Mouse (Mus musculus): ENCODE measurements at regions not wholly inside any gene's neighbourhood (a gene's known extent, or its start where the extent isn't known, plus 50 kb on each side); places are given as distances from the start of the nearest gene placed in this dataset.

DNA sequence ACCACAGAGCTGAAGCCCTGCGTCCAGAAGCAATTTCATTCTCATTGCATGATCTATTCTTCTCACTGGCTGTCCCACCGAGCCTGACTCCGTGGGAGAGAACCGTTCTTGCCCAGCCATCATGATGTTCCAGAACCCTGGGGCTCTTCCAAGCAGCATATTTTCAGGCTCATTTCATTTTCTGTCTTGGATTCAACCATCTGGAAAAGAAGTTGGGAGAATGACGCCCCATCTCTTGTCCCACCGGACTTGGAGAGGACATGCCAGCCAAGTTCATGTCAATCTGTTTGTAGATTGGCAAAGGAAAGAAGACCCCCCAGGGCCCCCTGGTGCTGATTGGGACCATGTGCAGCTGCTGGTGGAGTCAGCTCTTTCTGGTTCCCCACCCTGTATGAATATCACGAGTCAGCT, 1400.5 kb upstream of the Lrrc6 start:
- peak; percentile 12 for DNase-seq (ENCODE audit: low spot score)

DNA sequence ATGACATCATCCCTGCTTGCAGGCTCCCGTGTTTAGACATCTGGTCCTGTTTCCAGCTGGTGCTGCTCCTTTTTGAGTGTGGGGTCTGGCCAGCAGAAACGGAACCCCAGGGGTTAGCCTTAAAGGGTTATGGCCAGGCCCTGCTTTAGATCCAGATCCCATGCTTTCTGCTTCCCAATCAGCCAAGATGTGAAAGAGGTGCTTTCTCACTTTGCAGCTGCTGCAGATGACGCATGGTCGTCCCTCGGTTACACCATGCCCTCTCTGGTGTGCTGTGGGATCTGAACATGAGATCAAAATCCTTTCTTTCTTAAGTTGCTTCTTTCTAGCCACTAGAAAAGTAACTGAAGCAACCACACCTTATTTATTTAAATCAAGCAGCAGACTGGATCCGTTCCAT, 1399.1 kb upstream of the Lrrc6 start:
- no peak for DNase-seq (ENCODE audit: low spot score)

GRCm38 (mm10) chr15:67898959-67899403, 1398.3 kb upstream of the Lrrc6 start:
- DNase-seq (ENCODE audit: low spot score) = peak; percentile 62

GRCm38 (mm10) chr15:67892066-67892465, 1391.4 kb upstream of the Lrrc6 start:
- DNase-seq (ENCODE audit: low spot score) = no peak

DNA sequence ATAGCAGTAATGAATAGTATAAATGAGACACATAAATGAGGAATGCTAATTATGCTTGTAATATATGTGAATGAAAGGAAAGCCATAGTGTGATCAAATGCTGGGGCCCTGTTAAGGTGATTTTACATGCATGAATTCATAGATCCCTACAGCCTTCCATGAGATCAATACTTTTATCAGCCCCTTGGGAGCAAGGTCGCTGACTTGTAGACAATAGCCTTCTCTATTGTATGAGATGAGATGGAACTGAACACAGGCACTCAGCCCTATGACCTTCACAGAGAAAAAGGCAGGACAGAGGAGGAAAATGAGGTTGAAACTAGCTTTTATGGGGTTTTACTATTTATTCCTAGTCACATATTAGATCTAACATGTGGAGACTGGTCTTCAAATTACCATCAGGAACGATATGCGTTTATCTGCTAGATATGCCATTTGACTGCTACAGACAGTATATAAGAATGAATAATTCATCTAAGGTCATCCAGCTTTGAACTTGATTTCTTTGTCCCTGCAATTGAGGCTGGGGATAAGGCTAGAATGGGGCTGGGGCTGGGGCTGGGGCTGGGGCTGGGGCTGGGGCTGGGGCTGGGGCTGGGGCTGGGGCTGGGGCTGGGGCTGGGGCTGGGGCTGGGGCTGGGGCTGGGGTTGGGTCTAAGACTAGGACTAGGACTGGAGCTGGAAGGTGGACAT, 1390.0 kb upstream of the Lrrc6 start:
- no peak for DNase-seq (ENCODE audit: low spot score)

- no peak for DNase-seq (ENCODE audit: low spot score)
These were observed 1387.8 kb upstream of the Lrrc6 start for GRCm38 (mm10) chr15:67888548-67888947.

DNA sequence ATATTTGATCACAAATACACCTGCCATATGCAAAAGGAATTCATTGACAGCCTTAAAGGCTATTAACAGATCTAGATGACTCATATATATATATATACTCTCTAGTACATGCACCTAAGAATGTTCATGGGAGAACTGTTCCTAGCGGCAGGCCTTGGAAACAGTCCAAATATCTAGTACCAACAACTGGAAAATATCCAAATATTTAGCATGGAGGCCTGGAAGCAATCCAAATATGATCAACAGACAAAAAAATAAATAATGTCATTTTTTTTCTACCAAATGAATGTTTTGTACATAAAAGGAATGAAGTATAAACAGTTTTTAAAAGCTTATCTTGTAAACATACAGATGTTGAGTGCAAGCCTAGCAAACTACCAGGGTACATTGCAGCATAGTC, 1354.6 kb upstream of the Lrrc6 start:
- no peak for DNase-seq (ENCODE audit: low spot score)

GRCm38 (mm10) chr15:67850118-67850517, 1349.4 kb upstream of the Lrrc6 start:
- no peak for DNase-seq (ENCODE audit: low spot score)

GRCm38 (mm10) chr15:67845707-67846106, 1345.0 kb upstream of the Lrrc6 start:
- DNase-seq (ENCODE audit: low spot score) = no peak

- no peak for DNase-seq (ENCODE audit: low spot score)
These were observed 1340.0 kb upstream of the Lrrc6 start for GRCm38 (mm10) chr15:67840671-67841070.

DNA sequence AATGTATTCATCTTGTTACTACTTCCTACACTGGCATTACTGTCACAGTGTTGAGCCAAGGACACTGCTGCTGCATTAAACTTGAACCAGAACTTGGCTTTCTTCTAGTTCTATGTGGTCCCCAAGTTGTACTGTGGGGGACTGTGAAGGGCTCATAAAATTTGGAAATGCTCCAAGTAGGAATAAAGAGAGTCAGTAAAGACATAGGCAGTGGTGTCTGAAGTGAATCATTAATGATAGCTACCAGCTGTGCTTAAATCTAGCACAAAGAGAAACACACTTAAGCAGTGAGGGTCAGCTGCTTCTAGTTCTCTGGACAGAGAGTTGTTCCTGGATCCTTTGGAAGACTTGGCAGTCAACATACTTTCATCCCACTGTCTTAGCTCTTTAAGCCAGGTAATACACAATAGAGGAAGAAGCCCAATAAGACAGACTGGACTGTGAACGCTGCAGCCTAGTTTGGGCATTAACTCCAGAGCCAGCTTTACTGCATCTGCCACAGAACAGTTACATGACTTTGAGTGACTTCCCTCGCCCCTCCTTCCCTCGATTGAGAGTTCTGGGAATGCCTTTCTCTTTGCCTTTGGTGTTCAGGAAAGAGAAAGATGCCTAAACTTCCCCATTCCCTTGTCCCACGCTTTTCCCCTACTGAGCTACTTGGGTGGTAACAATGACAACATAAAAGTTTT, 1325.2 kb upstream of the Lrrc6 start:
- DNase-seq (ENCODE audit: low spot score) = no peak

GRCm38 (mm10) chr15:67823226-67823625, 1322.5 kb upstream of the Lrrc6 start:
- DNase-seq (ENCODE audit: low spot score) = no peak

- DNase-seq (ENCODE audit: low spot score) = no peak
These were observed 1299.2 kb upstream of the Lrrc6 start for GRCm38 (mm10) chr15:67799871-67800270.

GRCm38 (mm10) chr15:67795578-67795977, 1294.9 kb upstream of the Lrrc6 start:
- DNase-seq (ENCODE audit: low spot score) = no peak

DNA sequence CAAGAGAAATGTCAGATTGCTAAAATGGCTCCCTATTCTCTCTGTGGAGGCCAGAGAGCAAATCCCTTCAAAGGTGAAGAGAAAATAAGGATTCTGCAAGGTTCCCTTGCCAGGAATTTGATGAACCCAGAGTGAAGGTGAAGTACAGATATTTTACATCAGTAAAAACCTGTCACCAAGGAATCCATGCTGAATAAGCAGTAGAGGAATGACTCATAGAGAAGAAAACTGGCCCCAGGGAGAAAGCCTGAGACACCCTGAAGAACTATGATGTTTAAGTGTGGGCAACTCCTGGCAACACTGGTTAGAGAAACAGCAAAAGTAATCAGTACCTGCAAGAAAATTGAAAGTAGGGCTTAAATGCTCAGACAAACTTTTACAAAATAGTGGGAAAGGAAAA, 1292.1 kb upstream of the Lrrc6 start:
- no peak for DNase-seq (ENCODE audit: low spot score)

DNA sequence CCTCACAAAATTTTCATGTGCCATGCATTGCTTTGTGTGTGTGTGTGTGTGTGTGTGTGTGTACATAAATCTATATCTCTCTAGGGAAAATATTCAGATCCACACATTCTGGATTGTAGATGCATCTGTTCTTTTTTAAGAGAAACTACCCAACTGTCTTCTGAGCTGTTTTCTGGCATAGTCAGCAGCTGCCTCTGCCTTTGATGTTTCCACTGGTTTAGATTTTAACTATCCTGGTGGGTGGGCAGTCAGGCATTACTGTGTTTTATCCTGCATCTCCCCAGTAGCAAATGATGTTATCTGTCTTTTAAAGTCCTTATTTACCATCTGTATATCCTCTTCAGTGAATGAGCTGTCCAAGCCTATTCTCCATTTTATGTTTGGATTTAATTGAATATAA, 1287.9 kb upstream of the Lrrc6 start:
- no peak for DNase-seq (ENCODE audit: low spot score)

GRCm38 (mm10) chr15:67785583-67785982, 1284.9 kb upstream of the Lrrc6 start:
- DNase-seq (ENCODE audit: low spot score) = no peak

DNA sequence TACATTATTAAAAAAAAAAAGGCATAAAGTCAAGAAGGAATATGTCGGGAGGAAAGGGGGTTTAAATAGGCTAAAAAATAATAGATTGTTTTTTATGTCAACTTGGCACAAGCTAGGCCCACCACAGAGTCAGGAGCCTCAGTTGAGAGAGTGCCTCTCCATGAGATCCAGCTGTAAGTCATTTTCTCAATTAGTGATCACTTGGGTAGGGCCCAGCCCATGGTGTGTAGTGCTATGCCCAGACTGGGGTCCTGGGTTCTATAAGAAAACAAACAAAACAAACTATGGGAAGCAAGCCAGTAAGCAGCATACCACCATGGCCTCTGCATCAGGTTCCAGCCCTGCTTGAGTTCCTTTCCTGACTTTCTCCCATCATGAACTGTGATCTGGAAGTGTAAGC, 1283.0 kb upstream of the Lrrc6 start:
- DNase-seq (ENCODE audit: low spot score) = no peak

DNA sequence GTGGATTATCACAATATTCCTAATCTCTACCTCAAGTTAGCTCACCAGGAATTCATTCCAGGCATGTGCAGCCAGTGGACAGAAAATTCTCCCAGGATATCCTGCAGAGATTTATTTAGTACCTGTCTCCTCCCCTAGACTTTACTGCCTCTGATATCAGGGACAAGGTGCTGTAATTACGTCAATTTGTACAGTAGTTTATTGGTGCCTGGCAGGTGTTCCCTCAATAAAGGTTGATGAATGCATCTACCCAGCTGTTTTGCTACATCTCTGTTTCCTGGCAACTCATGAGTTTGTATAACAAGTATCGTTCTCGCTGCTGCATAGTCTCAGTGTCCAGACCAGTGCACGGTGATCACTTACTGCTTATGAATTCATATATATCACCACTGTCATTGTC, 1281.8 kb upstream of the Lrrc6 start:
- no peak for DNase-seq (ENCODE audit: low spot score)

DNA sequence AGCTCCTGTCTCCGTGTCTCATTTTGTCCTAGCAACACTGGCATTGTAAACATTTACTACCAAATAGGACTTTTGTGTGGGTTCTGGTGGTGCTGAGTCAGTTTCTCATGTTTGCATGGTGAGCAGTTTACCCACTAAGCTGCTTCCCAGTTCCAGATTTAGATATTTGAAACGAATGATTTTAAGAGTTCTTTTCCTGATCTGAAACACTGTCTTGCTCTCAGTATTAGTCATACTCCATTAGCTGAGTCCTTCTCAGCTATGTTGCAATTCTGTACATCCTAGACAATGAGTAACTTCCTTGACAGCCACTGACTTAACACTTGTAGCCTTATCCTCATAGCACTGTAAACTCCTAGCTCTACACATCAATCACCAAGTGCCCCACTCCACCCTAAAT, 1280.1 kb upstream of the Lrrc6 start:
- no peak for DNase-seq (ENCODE audit: low spot score)

DNA sequence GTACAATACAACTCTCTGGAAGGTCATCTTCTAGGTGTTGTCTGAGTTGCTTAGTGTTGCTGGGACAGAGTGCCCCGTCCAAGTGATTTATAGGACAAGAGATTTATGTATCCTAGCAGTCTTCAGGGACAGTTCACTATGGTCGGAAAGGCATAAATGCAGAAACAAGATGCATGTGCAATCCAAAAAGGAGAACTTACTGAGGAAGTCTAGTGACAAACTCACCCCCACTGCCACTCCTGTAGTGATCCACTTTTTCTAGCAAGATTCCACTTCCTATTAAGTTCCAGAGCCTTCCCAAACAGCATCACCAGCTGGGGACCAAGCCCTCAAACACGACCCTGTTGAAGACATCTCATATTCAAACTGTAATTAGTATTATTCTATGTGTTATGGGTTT, 1266.9 kb upstream of the Lrrc6 start:
- no peak for DNase-seq (ENCODE audit: low spot score)

- DNase-seq (ENCODE audit: low spot score) = no peak
These were observed 1258.5 kb upstream of the Lrrc6 start for GRCm38 (mm10) chr15:67759221-67759620.

- no peak for DNase-seq (ENCODE audit: low spot score)
These were observed 1249.9 kb upstream of the Lrrc6 start for GRCm38 (mm10) chr15:67750582-67750981.

- no peak for DNase-seq (ENCODE audit: low spot score)
These were observed 1242.6 kb upstream of the Lrrc6 start for GRCm38 (mm10) chr15:67743332-67743731.

All from ovary, postnatal 14 days (tissue).